Mouse (Mus musculus): ENCODE measurements around the gene Epas1.

Gene Epas1

DNA sequence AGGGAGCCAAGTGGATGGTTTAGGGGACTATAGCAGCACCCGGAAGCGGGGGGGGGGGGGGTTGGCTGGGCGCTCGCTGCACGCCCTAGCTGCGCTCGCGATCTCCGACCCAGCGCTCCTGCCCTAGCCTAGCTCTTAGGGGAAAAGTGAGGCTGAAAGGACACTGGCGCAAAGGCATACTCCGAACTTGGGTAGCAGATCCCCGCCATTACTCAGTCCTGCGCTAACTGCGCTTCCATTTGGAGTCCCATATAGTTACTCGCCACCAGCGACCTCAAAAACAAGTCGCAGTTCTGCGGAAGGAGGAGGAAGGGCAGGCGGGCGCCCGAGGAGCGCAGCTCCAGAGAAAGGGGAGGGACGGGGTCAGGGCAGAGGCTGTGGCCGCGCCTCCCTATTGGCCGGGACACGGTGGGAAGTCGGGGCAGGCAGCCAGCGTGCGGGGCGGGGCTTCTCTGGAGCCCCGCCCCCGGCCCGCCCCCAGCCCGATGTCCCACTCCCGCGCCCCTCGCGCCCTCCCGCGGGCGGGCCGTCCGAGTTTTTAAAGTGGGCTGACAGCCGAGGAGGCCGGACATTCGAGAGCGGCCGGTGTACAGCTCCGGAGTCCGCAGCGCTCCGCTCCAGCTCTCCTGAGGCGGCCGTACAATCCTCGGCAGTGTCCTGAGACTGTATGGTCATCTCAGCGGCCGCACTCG, at the start of gene Epas1:
Epas1 (plus strand) TSS at position 571 of the 692 bp plus-strand sequence.
- DNase-seq (ENCODE audit: low spot score in 2 of 2), result peak; percentile 94

DNA sequence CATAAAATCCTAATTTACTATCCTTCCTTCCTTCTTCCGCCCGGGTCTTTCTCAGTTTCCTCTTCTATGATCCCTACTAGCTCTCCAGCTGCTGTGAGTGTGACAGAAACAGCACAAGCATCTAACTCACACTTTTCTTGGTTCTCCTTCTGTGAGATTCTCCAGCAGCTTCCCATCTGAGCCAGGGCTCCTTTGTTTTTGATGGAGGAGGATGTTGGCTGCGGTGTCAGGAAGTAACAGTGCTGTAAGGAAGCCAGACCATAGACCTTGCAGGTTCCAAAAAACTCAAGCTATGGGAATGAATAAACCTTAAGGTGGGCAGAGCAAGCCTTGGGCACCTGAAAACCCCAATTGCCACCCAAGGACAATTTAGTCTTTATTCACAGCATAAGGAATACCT, 48.3 kb upstream of the Epas1 start:
- peak; percentile 39 to 52 for DNase-seq (ENCODE audit: low spot score in 2 of 2)

DNA sequence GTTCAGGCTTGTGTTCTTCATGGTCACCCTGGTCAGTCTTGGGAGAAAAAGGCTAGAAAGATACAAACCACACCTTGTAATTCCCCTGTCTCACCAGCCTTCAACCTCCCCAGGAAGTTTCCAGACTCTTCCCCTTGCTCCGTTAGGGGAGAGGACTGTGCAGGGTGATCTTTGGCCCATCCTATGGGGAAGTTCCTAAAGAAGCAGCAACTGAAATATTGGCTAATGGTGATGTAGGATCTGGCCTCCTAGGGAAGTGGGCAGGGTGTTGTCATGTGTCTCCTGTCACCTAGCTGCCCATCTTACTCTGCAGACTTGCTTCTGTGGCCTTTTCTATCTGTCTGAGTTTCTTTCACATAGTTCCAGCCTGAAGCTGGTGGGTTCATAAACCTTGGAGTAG, 47.0 kb upstream of the Epas1 start:
- DNase-seq (ENCODE audit: low spot score in 2 of 2), result no peak

DNA sequence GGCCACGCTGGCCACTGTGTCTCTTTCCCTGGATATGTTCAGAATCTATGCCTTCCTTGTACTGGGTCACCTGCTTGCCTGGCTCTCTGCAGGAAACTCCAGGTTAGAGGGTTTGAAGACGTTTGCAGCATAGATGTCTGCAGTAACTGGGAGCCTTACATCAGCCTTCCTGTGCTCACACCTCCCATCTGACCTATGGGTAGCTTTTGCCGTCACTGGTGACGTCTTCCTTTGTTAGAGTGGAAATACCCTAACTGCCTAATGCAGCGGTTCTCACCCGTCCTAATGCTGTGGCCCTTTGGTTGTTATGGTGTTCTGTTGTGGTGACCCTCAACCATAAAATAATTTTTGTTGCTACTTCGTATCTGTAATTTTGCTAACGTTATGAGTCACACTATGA, 43.7 kb upstream of the Epas1 start:
- peak in 1 of 2 experiments; percentile 31 for DNase-seq (ENCODE audit: low spot score in 2 of 2)

DNA sequence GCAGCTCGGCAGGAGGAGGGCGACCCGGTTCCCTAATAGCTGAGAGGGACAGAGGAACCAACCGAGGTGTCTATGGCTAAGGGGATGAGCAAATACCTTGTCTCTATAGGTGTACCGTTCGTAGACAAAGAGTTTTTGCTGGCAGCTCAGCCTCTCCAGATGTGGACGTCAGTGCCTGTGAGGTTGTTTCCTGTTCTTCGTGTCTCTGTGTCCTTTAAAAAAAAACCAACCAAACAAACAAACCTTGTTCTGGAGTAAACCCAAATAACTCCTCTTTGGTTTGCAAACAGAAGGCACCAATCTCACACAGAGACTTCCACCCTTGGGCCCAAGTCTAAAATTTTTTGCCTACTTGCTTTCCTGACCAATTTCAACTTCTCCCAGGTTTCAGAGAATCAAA, 43.1 kb upstream of the Epas1 start:
- DNase-seq (ENCODE audit: low spot score in 2 of 2), result peak; percentile 40 to 42

DNA sequence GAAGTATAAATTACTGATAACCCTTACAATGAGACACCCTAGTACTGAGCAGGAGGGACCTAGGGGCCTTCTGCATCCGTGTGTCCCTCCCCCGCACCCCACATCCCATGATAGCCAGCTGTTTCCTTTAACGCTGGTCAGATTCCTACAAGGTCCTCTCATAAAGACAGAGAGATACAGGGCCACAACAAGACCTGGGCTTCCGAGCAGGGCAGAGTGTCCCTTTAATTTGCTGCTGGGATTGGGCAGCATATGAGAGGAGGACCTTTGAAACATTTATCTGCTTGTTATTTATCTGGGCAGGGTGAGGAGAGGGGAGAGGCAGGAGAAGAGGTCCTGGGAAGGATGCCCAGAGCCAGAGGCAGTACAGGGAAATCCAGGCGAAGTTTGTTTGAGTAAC, 41.6 kb upstream of the Epas1 start:
- peak; percentile 40 to 67 for DNase-seq (ENCODE audit: low spot score in 2 of 2)

DNA sequence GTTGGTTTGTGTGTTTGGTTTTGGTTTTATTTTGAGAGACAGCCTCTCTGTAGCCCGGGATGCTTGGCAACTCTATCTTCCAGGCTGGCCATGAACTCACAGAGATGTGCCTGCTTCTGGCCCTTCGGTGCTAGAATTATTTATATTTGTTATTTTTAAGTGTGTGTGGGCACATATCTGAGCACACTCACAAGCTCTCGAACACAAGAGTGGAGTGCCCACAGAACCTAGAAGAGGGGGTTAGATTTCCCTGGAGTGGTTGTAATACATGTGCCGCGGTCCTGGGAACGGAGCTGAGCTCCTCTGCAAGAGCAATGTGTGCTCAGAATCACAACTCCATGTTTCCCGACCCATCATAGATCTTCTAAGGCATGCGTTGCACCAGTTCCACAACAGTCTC, 40.9 kb upstream of the Epas1 start:
- no peak for DNase-seq (ENCODE audit: low spot score in 2 of 2)

DNA sequence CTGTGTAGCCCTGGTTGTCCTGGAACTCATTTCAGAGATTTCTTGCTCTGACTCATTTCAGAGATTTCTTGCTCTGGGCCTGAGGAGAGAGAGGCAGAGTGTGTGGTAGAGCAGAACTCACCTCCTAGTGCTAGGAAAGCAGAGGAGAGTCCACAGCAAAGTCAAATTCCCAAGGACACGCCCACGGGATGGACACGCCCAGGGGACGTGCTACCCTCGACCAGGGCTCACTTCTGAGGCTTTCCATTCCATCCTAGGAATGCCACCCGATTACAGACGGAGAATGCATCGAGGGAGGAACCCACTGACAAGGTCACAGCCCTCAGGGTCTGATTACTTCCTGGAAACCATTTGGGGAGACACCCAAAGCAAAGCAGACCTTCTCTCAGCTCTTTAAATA, 39.9 kb upstream of the Epas1 start:
- DNase-seq (ENCODE audit: low spot score in 2 of 2), result peak; percentile 59 to 71

DNA sequence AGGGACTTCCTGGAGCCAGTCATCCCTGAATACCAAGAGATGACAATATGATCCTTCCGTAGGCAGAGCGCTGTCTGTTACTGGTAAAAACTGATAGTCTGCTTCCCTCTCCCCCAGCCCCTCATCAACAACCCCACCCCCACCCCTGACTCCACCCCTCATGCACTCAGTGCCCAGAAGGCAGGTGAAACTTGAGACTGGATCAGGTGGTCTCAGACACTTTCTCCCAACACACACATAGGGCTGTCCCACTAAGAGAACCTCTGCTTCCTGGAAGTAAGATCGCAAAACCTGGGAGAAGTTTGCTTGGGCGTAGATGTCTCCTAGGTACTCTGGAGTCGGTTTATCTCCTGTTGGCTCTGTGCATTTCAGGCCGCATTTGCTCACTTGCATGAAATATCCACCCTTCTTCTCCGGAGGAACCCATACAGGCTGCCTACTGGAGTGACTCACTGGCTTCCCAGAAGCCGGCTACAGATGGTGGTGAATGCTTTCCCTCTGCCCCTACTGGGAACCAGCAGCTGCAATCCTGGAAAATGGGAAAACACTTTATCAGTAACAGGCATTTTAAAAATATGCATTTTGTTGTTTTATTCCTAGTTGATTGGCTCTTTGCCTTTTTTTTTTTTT, 28.6 kb upstream of the Epas1 start:
- DNase-seq (ENCODE audit: low spot score in 2 of 2), result no peak

DNA sequence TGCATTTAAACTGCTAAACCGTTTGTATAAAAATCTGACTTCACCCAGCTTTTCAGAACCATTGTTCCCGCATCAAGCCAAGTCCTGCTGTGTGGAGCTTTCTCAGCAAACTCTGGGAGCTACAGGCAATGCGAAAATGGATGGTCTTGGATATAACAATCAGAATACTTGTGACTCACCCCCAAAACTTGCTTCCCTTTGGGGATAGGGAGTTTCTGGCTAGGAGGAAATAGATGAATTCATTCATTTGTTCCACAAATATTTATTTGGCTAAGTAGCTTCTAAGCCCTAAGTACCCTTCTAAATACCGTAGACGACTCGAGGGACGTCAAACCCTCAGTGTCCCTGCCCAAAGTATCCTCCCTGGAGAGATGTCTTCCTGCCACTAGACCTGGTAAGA, 27.0 kb upstream of the Epas1 start:
- peak; percentile 56 to 72 for DNase-seq (ENCODE audit: low spot score in 2 of 2)

DNA sequence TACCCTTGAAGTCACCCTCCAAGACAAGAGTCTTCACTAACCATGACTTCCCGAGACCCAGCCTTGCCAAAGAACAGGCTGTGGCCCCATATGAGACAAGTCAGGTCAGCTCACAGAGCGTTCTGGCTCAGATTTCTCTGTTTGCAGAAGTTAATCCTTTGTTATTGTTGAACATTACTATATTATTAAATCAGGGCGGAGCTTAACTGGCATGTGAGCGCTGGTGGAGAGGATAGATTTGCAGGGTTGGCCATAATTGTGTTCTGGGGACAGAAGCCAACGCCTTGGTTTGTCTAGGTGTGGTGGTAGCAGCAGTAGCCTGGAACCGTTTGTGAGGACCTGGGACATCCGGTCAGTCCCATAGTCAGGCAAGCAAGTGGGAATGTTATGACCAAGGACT, 26.5 kb upstream of the Epas1 start:
- no peak for DNase-seq (ENCODE audit: low spot score in 2 of 2)

DNA sequence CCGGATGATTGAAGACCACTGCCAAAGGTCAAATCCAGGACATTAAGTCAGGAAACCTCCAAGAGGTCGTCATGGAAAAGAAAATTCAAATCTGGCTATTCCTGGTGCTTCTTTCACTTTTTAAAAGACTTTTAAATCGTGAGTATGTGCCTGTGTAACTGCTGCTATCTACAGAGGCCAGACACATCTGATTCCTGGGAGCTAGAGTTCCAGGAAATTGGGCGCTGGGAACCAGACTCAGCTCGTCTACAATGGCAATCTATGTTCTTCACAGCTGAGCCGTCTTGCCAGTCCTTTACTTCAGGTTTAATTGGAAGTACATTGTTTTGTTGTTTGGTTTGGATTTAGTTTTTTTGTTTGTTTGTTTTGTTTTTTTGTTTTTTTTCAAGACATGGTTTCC, 22.2 kb upstream of the Epas1 start:
- DNase-seq (ENCODE audit: low spot score in 2 of 2), result no peak

DNA sequence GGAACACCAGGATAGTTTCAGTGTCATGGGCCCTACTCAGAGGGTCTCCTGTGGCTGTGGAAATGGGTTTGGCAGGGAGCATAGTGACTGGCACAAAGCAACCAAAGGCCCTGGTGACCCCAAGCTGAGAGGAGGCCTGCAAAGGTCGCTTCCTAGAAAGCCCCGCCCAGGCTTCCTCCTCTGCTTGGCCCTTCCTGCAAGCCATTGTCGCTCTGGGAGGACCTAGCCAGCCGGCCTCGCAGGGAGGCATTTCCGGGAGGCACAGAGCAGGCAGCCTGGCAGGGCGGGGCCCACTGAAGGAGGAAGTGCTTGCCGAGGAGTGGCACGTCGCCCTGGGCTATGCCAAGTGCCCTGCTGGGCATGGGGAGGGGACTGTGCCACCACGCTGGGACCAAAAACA, 21.5 kb upstream of the Epas1 start:
- DNase-seq (ENCODE audit: low spot score in 2 of 2), result peak; percentile 84 to 90

DNA sequence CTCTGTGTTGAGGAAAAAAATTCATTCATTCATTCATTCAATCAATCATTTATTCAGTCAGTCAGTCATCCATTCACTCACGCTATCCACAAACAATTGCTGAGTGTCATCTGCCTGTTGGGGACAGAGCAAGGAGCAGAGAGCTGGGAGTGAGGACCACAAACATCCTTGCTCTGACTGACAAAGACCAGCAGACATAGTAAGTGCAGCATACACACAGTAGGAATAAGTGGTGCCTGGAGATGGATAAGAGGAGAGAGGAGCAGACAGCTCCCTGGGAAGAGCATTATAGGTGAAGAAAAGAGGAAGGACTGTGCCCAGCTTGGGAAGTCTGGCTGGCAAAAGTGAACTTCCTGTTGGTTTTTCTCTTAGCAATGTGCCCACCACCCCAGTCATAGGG, 21.0 kb upstream of the Epas1 start:
- no peak for DNase-seq (ENCODE audit: low spot score in 2 of 2)

DNA sequence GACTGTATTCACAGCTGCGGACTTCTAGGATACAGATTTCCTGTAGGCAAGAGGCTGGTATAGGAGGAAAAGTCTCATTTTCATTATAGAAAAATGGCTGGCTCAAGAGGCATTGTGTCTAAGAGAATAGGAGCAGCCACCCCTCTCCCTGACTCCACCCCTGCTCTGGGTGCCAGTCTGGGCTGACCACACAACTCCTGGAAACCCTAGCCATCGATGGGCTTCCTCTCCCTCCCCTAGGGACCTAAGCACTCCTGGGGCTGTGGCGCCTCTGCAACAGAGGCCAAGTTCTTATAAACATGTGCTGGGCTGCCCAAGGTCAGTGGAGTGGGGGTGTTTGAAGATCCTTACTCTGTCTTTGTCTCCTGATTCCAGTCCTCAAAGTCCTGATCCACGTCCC, 19.9 kb upstream of the Epas1 start:
- DNase-seq (ENCODE audit: low spot score in 2 of 2), result peak; percentile 31 to 65

DNA sequence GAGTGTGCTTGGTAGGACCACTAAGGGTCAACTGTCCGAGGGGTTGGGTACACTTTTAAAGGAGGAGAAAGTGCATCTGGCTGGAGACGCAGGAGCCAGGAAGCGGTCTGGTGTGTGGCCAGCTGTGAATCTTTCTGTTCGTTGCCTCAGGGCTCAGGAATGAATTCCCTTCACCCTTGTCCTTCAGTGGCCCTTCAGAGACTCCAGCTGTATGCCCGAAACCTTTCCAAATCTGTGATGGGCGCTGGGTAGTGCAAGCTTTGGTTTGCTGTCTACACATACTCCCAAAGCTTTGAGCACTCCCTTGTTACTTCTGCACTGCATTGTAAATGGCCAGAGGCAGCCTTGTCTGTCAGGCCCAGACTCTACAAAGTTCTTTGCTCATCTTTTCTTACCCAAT, 15.0 kb upstream of the Epas1 start:
- no peak for DNase-seq (ENCODE audit: low spot score in 2 of 2)

DNA sequence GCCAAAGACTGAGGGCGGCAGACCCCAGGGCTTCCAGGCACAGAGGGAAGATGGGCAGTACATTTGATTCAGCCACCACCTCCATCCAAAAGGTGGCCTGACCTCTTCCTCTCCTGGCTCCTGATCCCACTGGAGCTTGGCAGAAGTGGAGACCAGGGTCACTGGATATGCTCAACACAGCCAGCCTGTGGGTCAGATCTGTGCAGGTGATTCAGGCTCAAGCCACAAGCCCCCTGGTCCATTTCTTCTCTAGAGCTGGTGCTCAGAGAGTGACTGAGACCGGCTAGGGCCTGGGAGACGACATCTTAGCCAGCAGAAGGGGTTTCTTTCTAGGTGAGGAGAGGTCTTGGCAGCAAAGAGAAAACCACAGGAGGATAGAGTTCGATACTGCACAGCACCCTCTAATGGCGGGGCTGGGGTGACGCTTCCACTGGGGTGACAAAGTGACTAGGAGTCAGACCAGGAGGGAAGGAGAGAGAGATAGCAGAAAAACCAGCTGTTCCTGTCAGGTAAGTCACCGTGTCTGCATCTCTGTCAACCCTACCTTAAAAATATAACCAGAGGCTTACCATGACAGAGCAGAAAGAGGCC, 10.1 kb upstream of the Epas1 start:
- no peak for DNase-seq (ENCODE audit: low spot score in 2 of 2)

DNA sequence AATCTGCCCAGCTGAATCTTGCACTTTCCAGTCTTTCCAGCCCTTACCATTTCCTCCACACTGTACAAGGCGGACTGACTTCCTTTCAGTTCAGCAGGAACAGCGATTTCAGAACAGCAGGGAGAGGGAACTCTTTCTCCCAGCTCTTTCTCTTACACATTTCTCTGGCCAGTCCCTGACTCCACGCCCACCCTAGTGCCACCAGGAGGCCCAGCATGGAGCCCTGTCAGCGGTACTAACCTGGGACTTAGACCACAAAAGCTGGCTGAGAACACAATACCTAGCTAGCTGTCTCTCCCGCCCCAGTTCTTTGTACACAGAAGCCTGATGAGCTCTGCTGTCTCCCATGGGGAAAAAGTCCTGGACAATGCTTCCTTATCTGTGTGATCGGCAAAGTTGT, 8.6 kb upstream of the Epas1 start:
- DNase-seq (ENCODE audit: low spot score in 2 of 2), result no peak

DNA sequence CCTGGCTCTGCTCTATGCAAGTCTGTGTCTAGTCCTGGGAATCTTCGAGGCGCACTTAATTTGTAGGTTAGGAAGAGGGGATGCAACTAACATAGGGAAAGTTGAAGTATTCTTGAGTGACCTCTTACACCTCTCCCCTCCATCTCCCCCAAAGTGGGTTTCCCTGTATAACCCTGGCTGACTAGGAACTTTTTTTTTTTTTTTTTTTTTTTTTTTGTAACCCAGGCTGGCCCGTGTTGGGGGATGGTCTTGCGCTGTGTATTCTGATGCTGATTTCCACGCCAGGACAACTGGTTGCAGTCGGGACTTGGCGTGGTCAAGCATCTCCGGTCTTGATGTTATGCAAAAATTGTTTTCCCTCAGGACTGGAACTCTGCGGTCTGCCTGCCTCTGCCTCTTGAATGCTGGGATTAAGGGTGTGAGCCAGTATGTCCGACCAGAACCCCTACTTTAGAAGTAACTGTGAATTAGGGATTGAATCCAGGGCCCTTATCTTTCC, 2.1 kb upstream of the Epas1 start:
- DNase-seq (ENCODE audit: low spot score in 2 of 2), result no peak

DNA sequence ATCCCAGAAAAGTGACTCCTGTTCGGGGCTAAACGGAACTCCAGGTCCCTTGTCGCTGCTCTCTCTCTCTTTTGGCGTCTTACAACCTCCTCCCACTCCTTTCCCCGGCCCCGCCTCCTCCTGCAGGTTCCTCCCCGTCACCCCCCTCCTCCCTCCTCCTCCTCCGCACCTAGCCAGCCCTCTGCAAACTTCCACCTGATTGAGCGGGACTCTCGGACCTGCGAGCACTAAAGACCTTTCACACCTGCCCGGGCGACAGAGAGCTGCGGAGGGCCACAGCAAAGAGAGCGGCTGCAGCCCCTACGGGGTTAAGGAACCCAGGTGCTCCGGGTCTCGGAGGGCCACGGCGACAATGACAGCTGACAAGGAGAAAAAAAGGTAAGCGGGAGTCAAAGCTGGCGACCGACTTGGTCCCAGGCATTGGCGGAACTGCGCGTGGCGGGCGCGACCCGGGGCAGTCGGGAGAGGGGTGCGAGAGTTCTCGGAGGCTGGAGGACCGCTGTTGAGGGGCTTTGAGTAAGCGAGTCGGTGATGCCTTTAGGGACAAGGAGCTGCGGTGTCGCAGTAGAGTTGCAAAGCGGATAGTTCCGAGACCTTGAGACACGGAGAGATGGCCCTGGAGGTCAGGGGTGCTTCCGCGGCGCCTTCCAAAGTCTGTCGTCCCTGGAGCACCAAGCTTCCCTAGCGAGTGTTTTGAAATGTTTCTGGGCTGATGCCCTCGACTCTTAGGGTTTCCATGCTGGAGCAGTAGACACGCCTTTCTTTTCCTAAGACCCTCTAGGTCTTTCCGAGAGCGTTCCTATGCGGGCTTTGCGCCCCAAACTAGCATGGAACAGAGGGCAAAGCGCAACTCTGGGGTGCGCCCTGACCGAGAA, 668 bp downstream of the Epas1 start:
- peak; percentile 74 to 75 for DNase-seq (ENCODE audit: low spot score in 2 of 2)

DNA sequence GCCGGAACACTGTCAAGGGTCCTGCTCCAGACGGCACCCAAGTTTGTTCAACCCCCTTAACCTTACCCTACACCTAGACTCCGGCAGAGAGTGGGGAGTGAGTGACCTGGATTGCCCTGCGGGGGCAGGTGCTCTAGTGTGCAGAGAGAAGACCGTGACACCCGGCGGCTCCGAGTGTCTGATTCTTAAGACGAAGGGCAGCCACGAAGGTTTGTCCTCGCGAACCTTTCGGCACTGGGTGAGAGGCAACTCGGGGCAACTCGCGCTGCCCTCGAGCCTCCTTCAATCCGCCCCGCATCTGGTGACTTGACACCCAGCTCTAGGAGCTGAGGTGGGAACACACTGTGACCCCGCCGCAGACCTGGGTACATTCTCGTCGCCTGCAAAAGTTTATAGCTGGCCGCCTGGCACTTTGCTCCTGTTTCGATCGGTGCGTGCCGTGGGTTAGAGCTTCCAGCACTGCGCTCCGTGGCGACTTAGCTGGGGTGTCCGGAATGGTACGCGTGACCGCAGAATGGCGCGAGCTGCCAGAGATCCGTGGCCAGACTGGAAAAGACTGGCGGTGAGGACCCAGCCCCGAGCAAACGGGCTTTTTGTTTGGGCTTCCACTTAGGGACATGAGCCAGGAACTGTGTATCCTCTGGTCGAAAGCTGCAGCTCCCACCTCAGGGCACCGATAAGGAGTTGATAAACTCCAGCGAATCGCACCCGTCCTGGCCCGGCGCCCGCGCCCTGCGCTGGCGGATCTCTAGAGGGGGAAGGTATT, 1.5 kb downstream of the Epas1 start:
- DNase-seq (ENCODE audit: low spot score in 2 of 2), result peak; percentile 58 to 65

All from heart, adult 9 months (tissue).